Mouse (Mus musculus): ENCODE measurements around the gene Ssh3. TPM values are rescaled to one million over a fixed set of nuclear protein-coding genes. Genes with fewer than 3 reads are reported as not detected.

Gene Ssh3
- polyA plus RNA-seq, 1 experiment from 2014 or later: 27.6 TPM

DNA sequence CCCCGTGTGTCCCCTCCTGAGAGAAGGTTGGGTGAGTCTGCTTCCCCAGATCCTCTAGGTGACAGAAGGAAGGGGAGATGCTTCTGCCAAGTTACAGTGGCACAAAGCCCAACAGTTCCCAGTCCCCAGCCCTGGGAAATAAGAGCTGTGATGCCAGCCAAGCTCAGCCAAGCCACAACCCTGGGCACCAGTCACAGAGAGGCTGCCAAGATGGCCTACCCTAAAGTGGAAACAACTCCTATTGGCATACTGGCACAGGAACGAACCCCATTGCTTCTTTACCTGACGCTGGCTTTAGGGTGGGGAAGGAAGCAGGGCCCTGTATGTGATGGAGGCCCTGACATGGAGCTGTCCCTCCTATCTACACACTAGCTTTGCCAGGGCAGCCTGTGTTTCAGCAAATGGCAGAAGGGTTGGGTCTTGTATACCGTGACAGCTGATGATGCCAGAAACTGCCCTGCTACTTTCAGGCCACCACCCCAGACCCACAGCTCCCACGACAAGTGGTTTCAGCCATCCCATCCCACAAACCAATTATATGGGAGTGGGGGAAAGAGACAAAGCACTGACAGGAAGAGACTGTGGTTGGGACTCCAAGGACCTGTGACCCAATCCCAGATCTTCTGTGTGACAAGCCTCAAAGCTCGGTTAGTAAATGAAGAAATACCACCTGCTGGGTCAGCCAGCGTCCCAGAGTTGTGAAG lies 34.1 kb upstream of the Ssh3 start:
- H3K4me1 ChIP-seq: peaks cover 67% of the 10 kb centered on the region
- peak overlapping the region; percentile 23; the same call in 1 of the 2 replicates for H3K4me3 ChIP-seq (replicated peaks)
- H3K27ac ChIP-seq: peak overlapping the region; percentile 86
- H3K9ac ChIP-seq: no peak overlapping the region; the same call in 1 of the 2 replicates
- H3K4me2 ChIP-seq: peak overlapping the region; percentile 71
- no peaks in the 10 kb centered on the region for H3K36me3 ChIP-seq
- no peak for ATAC-seq (ENCODE audit: insufficient read depth, low FRiP score, low read depth)
- H3K9me3 ChIP-seq: no peaks in the 10 kb centered on the region
- WGBS: 59% methylated on average over 7 of the region's 7 CpGs
- no peaks in the 10 kb centered on the region for H3K27me3 ChIP-seq (replicated peaks)

- H3K4me1 ChIP-seq: peaks cover 73% of the 10 kb centered on the region
- no peak for ATAC-seq (ENCODE audit: insufficient read depth, low FRiP score, low read depth)
These were observed 33.0 kb upstream of the Ssh3 start for GRCm38 (mm10) chr19:4301735-4302651.

GRCm38 (mm10) chr19:4300852-4301734 lies 32.1 kb upstream of the Ssh3 start:
- ATAC-seq (ENCODE audit: insufficient read depth, low FRiP score, low read depth): no peak
- 63% methylated on average over 11 of the region's 11 CpGs for WGBS
- peaks cover 68% of the 10 kb centered on the region for H3K4me1 ChIP-seq
- 0 out of 2 replicates have a peak overlapping the region, but pooled peaks have one; percentile 23 for H3K4me3 ChIP-seq (replicated peaks)
- H3K27me3 ChIP-seq (replicated peaks): no peaks in the 10 kb centered on the region
- H3K36me3 ChIP-seq: no peaks in the 10 kb centered on the region
- no peak overlapping the region for H3K9ac ChIP-seq
- peak overlapping the region; percentile 86 for H3K27ac ChIP-seq
- peak overlapping the region; percentile 71 for H3K4me2 ChIP-seq
- no peaks in the 10 kb centered on the region for H3K9me3 ChIP-seq

More at GRCm38 (mm10) chr19:4301735-4302651, 33.0 kb upstream of the Ssh3 start:
- Histone ChIP-seq H3K4me3 (replicated peaks) (peak overlapping the region; percentile 23), H3K27ac (peak overlapping the region; percentile 86), H3K9ac (no peak overlapping the region; the same call in 1 of the 2 replicates), H3K27me3 (replicated peaks) (no peaks in the 10 kb centered on the region), H3K36me3 (no peaks in the 10 kb centered on the region), H3K4me2 (peak overlapping the region; percentile 71), H3K9me3 (no peaks in the 10 kb centered on the region)
- 22% methylated on average over 21 of the region's 21 CpGs for WGBS

GRCm38 (mm10) chr19:4300271-4300704 lies 31.3 kb upstream of the Ssh3 start:
- Histone ChIP-seq H3K9ac (no peak overlapping the region), H3K4me3 (replicated peaks) (no peak overlapping the region), H3K4me2 (peak overlapping the region; percentile 71; the same call in 1 of the 2 replicates), H3K27me3 (replicated peaks) (no peaks in the 10 kb centered on the region), H3K9me3 (no peaks in the 10 kb centered on the region), H3K4me1 (peaks cover 68% of the 10 kb centered on the region), H3K27ac (peak overlapping the region; percentile 86), H3K36me3 (no peaks in the 10 kb centered on the region)
- 50% methylated on average over 7 of the region's 7 CpGs for WGBS
- ATAC-seq (ENCODE audit: insufficient read depth, low FRiP score, low read depth): peak; percentile 29; the same call in 1 of the 2 replicates

GRCm38 (mm10) chr19:4299574-4300270 lies 30.7 kb upstream of the Ssh3 start:
- H3K4me1 ChIP-seq: peaks cover 63% of the 10 kb centered on the region
- ATAC-seq (ENCODE audit: insufficient read depth, low FRiP score, low read depth): no peak
- H3K27me3 ChIP-seq (replicated peaks): no peaks in the 10 kb centered on the region
- no peak overlapping the region for H3K4me3 ChIP-seq (replicated peaks)
- no peaks in the 10 kb centered on the region for H3K9me3 ChIP-seq
- no peaks in the 10 kb centered on the region for H3K36me3 ChIP-seq
- no peak overlapping the region for H3K9ac ChIP-seq
- peak overlapping the region; percentile 86 for H3K27ac ChIP-seq
- 71% methylated on average over 6 of the region's 6 CpGs for WGBS
- peak overlapping the region; percentile 4 for H3K4me2 ChIP-seq

DNA sequence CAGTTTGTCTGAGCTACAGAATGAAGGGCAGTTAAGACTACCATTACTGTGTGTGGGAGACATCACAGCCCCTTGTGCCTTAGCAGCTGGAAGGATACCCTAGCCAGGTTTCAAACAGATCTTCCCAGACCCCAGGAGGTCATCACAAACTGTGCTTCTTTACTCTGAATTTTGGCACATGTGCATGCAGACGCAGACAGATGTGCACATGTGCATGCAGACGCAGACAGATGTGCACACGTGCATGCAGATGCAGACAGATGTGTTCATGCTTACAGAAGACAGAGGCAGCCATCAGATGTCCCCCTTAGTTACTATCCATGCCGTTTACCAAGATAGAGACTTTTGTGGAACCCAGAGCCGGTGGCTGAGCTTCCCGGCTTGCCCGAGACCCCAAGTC lies 30.1 kb upstream of the Ssh3 start:
- H3K9ac ChIP-seq: no peak overlapping the region
- peak overlapping the region; percentile 86 for H3K27ac ChIP-seq
- peaks cover 60% of the 10 kb centered on the region for H3K4me1 ChIP-seq
- no peak for ATAC-seq (ENCODE audit: insufficient read depth, low FRiP score, low read depth)
- 86% methylated on average over 7 of the region's 7 CpGs for WGBS
- H3K27me3 ChIP-seq (replicated peaks): no peaks in the 10 kb centered on the region
- H3K4me2 ChIP-seq: no peak overlapping the region
- H3K36me3 ChIP-seq: no peaks in the 10 kb centered on the region
- no peaks in the 10 kb centered on the region for H3K9me3 ChIP-seq
- H3K4me3 ChIP-seq (replicated peaks): no peak overlapping the region

- peaks cover 54% of the 10 kb centered on the region for H3K4me1 ChIP-seq
- H3K4me3 ChIP-seq (replicated peaks): no peak overlapping the region
- 85% methylated on average over 17 of the region's 17 CpGs for WGBS
- peak overlapping the region; percentile 86; the same call in 1 of the 2 replicates for H3K27ac ChIP-seq
- H3K36me3 ChIP-seq: no peaks in the 10 kb centered on the region
- no peak for ATAC-seq (ENCODE audit: insufficient read depth, low FRiP score, low read depth)
- no peak overlapping the region for H3K9ac ChIP-seq
- no peak overlapping the region for H3K4me2 ChIP-seq
- no peaks in the 10 kb centered on the region for H3K9me3 ChIP-seq
- H3K27me3 ChIP-seq (replicated peaks): no peaks in the 10 kb centered on the region
These were observed 29.5 kb upstream of the Ssh3 start for GRCm38 (mm10) chr19:4298322-4299121.

GRCm38 (mm10) chr19:4297851-4298250 lies 28.9 kb upstream of the Ssh3 start:
- Histone ChIP-seq H3K27me3 (replicated peaks) (no peaks in the 10 kb centered on the region), H3K27ac (peak overlapping the region; percentile 45; the same call in 1 of the 2 replicates), H3K9ac (no peak overlapping the region), H3K4me3 (replicated peaks) (no peak overlapping the region), H3K36me3 (no peaks in the 10 kb centered on the region), H3K9me3 (no peaks in the 10 kb centered on the region), H3K4me1 (peaks cover 48% of the 10 kb centered on the region), H3K4me2 (no peak overlapping the region)
- ATAC-seq (ENCODE audit: insufficient read depth, low FRiP score, low read depth): no peak
- 83% methylated on average over 5 of the region's 5 CpGs for WGBS

DNA sequence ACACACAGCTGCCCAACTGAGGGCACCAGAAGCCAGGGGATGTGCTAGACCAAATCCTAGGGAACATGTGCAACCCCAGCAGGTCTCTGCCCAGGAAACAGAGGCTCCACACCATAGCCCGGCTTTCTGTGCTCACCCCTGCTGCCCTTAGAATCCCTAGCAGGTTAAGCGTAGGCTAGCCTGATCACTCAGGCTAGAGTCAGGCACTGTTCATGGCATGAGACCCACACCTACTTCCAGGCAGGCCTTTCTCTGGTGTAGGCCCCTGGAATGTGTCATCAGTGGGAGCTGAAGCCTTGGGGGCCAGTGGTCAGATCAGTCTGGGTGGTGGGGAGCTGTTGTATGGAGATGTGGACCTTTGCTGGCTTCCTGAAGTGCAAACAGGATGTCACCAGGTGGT lies 27.6 kb upstream of the Ssh3 start:
- Histone ChIP-seq H3K9me3 (no peaks in the 10 kb centered on the region), H3K4me3 (replicated peaks) (no peak overlapping the region), H3K27ac (peak overlapping the region; percentile 13), H3K9ac (no peak overlapping the region), H3K27me3 (replicated peaks) (no peaks in the 10 kb centered on the region), H3K36me3 (peaks cover 9% of the 10 kb centered on the region), H3K4me1 (peaks cover 35% of the 10 kb centered on the region), H3K4me2 (no peak overlapping the region)
- ATAC-seq (ENCODE audit: insufficient read depth, low FRiP score, low read depth): no peak
- 68% methylated on average over 2 of the region's 2 CpGs for WGBS

DNA sequence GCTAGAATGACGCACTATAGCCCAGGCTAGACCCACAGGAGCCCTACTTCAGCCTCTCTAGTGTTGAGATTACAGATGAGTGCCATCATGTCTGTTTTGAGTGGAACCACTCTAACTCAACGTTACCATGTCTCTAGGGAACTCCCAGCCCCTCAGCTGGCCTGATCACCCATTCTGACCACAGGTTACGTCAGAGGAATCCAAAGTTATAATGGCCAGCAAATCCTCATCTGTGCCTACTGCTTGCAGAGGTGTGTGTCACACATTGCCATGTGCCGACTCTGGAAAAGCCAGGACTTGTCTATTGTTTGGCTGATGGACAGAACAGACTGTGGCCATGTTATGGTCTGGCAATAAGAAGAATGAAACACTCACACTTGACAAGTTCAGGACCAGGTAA lies 26.4 kb upstream of the Ssh3 start:
- Histone ChIP-seq H3K27ac (no peak overlapping the region), H3K4me3 (replicated peaks) (no peak overlapping the region)

More for the DNA sequence above, 26.4 kb upstream of the Ssh3 start:
- 79% methylated on average over 4 of the region's 4 CpGs for WGBS
- no peak overlapping the region for H3K9ac ChIP-seq
- H3K9me3 ChIP-seq: no peaks in the 10 kb centered on the region
- ATAC-seq (ENCODE audit: insufficient read depth, low FRiP score, low read depth): no peak
- no peaks in the 10 kb centered on the region for H3K27me3 ChIP-seq (replicated peaks)
- no peak overlapping the region for H3K4me2 ChIP-seq
- H3K36me3 ChIP-seq: peaks cover 21% of the 10 kb centered on the region
- peaks cover 23% of the 10 kb centered on the region for H3K4me1 ChIP-seq
